Mouse (Mus musculus) layer of hippocampus, adult 8-10 months (tissue): ENCODE results near the gene Kin. TPM values are rescaled to one million over a fixed set of nuclear protein-coding genes. Genes with fewer than 3 reads are reported as not detected.

ENCODE experiments used
- DNase-seq, 2 experiments: peaks; one replicate each; pipeline ENCODE4 v3.0.0; 2022; ENCODE audit warnings: low spot score in 2 of 2
- total RNA-seq, 4 experiments: library from RNA; stranded (reverse); gene quantifications; 2 replicates each; pipeline ENCODE4 v1.2.4; 2022

Gene Kin
- total RNA-seq = 10 to 100 TPM; 11.4 to 14.1 (median 13.4) TPM

DNA sequence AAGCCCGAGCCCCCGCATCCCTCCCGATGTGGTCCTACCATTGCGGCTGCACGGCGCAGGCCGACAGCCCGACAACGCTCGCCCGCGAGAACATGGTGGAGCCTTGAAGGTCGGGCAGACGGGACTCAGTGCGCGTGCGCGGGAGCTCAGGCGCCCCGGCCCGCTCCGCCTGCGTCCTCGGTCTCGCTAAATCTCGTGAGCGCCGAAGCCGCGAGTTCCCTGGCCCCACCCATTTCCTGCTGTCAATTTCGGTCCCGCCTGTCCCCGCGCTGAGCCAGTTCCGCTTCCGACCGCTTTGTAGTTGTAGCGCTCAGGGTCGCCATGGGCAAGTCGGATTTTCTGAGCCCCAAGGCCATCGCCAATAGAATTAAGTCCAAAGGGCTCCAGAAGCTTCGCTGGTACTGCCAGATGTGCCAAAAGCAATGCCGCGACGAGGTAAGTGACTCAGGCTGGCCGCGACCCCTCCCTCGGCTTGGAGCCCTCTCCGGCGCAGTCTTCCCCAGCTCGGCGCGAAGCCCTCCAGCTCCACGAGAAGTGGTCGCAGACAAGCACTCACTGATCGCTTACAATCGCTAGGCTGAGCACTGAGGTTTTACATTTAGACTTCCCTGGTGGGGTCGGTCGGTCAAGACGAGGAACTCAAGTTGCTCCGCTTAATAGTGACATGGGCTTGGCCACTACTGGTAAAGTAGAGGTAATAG is at the start of gene Kin, which contains the start of gene Atp5c1:
Gene Kin (plus strand): TSS at position 284 of the 701 bp plus-strand sequence.
Gene Atp5c1 (minus strand): TSS at position 201 of the 701 bp plus-strand sequence.
- DNase-seq = peak; percentile 94 to 97

GRCm38 (mm10) chr2:10033684-10034083 is 46.7 kb upstream of the Kin start:
- no peak for DNase-seq

GRCm38 (mm10) chr2:10034976-10035375 is 45.4 kb upstream of the Kin start:
- DNase-seq = no peak

GRCm38 (mm10) chr2:10047758-10048436 is 32.5 kb upstream of the Kin start:
- DNase-seq = no peak

DNA sequence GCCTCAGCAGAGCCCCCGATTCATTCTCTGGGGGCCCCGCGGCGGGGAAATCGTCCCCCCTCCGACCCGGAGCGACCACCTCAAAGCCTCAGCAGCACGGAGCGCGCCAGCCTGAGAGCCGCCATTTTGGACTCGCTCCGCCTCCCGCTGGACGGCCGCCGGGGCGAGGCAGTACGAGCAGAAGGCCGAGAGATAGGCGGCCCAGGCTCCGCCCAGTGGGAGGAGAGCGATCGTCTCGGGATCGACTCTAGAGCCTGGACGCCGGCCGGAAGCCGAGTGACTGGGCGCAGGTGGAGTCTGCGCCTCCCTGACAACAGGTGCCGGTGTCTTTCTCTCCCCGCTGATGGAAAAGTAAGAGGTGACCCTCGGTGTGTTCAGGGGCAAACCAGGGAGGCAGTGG is 31.9 kb upstream of the Kin start, which contains the start of gene Taf3:
Gene Taf3 (minus strand): TSS at position 136 of the 400 bp plus-strand sequence.
- peak; percentile 83 to 88 for DNase-seq

GRCm38 (mm10) chr2:10049456-10049855 is 30.9 kb upstream of the Kin start:
- no peak for DNase-seq

- peak; percentile 50 to 76 for DNase-seq
Observed at GRCm38 (mm10) chr2:10050878-10051277, 29.5 kb upstream of the Kin start.

DNA sequence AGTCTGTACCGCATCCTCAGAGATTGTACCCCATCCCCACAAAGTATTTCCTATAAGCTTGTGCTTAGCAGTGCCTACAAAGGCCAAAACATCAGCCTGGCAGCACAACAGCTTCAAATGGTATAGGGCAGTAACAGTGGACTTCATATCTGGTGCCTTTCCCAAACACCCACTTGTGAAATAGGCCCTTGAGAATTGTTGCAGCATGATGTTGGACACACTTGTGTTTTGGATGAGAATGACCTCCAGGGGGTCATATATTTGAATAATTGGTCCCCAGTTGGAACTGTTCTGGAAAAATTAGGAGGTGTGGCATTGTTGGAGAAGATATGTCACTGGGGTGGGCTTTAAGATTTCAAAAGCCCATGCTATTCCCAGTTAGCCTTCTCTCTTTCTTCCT is 28.4 kb upstream of the Kin start:
- DNase-seq = no peak

- no peak for DNase-seq
Observed at GRCm38 (mm10) chr2:10058836-10059235, 21.6 kb upstream of the Kin start.

GRCm38 (mm10) chr2:10071751-10072150 is 8.6 kb upstream of the Kin start:
- no peak for DNase-seq

DNA sequence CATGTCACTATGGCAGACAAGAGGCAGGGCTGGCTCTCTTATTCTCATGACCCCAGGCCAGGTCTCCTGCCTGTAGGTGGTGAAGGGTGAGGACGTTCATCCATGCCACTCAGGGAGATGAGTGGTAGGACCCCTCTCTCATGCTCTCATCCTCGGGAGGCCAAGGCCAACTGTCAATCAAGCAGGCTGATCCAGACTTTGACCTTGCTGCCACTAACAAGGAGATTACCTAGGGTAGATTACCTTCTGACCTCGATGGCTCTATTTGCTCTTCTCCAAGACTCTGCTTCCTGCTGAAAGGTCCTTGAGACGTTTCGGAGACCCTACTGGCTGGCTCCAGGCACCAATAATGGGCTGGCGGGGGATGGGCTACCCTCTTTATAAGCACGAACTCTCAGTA is 5.9 kb upstream of the Kin start:
- no peak for DNase-seq

DNA sequence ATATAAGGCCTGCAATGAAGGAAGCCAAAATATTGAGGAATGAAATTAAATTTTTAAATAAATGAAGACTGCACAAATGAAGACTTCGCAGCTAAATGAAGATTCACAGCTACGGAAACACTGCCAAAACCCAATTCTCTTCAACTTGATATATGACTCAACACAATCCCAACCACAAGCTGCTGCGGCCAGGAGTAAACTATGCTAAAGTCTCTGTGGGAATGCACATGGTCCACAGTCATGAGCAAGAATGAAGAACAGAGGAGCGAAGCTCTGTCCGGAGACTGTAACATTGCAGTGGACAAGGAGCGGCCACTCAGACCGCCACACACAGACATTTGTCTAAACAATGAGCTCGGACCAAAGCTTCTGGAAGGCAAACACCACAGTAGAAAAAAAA is 3.7 kb upstream of the Kin start:
- DNase-seq = no peak

GRCm38 (mm10) chr2:10079745-10080309 is 566 bp upstream of the Kin start:
- no peak for DNase-seq

DNA sequence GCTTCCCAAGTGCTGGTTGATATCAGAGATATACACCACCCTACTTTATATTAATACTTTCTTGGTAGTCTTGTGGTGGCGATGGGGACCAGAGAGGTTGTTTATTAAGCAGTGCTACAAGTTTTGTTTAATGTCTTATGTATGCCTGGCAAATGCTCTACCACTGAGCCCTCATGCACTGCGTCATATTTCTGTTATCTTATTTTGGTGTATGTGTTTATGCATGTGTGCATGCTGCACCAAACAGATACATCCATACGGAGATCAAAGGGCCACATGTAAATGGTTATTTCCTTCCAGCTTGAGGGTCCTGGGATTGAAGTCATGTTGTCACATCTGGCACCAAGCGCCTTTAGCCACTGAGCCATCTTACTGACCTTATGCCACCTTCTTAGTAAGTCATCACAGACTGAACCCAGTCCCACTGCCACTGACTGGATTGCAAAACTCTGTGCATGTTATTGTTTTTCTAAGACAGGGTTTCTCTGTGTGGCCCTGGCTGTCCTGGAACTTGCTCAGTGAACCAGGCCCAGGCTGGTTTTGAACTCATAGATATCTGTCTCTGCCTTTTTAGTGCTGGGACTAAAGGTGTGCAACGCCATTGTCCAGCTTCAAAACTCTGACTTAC is 1.2 kb downstream of the Kin start:
- no peak for DNase-seq

- no peak for DNase-seq
Observed at GRCm38 (mm10) chr2:10082737-10083136, 2.3 kb downstream of the Kin start.

- no peak for DNase-seq
Observed at GRCm38 (mm10) chr2:10087256-10087850, 7.0 kb downstream of the Kin start.

DNA sequence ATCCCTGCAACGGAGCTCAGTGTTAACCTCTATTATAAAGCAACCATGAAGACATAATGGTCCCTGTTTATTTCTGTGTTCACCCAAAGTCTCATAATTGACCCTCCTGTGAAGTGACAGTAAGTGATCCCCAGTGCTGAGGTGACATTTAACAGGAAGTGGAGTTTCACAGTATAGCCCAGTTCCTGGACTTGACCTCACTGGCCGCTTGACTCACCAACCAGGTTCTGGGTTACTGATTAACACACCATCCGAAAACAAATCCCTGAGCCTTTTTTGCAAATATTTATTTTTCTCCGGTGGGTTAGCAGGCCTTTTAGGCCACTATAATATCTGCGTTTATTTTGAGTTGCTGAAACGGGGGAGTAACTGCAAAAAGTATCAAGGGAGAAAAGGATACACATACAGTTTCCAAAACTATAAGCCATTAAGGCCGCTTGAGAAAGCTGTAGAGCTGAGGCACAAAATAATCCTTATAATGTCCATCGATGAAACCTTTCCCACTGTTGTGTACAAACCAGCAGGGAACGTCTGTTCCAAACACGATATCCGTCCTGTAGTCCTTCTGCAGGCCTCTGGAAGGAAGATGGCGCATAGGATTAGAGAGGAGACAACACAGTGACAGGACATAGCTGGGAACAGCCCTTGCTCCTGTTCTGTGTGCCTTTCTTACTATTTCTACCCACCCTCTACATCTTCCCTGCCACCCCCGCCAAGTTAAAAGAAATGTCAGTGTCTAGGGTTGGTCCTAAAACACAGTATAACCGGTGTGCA is 14.1 kb downstream of the Kin start:
- DNase-seq = no peak

DNA sequence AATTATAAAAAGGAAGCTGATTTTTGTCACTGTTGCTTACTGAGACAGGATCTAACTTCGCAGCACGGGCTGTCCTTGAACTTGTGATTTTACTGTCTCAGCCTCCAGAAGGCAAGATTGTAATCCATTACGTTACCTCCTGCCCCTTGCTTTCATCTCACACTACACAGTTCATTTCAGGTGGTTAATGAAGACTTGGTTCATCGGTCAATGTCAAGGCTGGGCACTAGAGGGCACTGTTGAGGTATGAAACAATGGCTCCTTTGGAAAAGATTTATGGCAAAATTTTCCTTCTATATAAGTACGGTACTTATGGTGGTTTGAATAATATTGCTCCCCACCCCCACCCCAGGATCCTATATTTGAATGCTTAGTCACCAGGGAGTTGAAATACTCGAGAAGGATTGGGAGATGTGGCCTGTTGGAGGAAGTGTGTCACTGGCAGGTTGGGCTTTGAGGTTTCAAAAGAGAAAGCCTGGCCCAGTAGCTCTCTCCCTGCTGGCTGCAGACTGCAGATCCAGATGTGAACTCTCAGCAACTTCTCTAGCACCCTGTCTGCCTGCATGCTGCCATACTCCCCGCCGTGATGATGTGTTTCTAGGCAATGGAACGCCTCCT is 18.3 kb downstream of the Kin start:
- peak in 1 of 2 experiments; percentile 56 for DNase-seq

GRCm38 (mm10) chr2:10100471-10100870 is 20.1 kb downstream of the Kin start:
- no peak for DNase-seq

- DNase-seq = peak in 1 of 2 experiments; percentile 62
Observed at GRCm38 (mm10) chr2:10101180-10101579, 20.8 kb downstream of the Kin start.
